Mouse (Mus musculus): ENCODE measurements around the gene 2310061I04Rik.

DNA sequence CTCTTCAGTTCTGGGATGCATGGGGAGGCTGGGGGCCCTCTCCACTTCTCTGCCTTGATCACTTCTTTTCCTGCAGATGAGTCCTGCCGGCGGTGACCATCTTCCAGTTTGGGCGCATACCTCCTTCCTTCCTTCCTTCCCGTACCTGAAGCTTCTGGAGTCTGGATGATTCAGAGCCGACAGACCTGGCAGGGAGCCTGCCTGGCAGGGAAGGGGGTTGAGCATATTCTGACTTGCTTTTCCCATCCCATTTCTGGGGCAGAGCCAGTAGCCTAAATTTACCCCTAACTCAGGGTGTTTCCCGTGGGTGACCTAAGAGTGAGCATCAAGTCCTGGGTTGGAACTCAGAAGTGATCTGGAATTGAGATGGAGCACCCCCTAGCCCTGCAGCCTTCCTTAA, 22.5 kb downstream of the 2310061I04Rik start:
- no peak for TF ChIP-seq CTCF (IDR thresholded peaks at IDR 0.05; ENCODE audit: low read depth)
- TF ChIP-seq EP300 (optimal IDR thresholded peaks at IDR 0.05) = no peak
